Mouse (Mus musculus) gastrocnemius, adult 2 months (tissue): ENCODE results near the gene Rxylt1. TPM values are rescaled to one million over a fixed set of nuclear protein-coding genes. Genes with fewer than 3 reads are reported as not detected.

Experiments
- DNase-seq: peaks from one replicate; pipeline ENCODE4 v3.0.0; 2022
- H3K27ac ChIP-seq: fragments of 200-600 bp; 2 replicates; pipeline ENCODE4 v1.8.1; 2022; ENCODE audit warnings: mild to moderate bottlenecking
- H3K4me3 ChIP-seq: fragments of 200-600 bp; 2 replicates; pipeline ENCODE4 v1.8.1; 2022; ENCODE audit warnings: mild to moderate bottlenecking, moderate library complexity
- CTCF ChIP-seq: fragments of 200-600 bp; IDR thresholded peaks from 2 replicates; pipeline ENCODE4 v1.8.1; 2022; ENCODE audit warnings: antibody characterized with exemption, mild to moderate bottlenecking, moderate library complexity
- intact Hi-C: fragments of 180-260 bp; cut with DNase I; formaldehyde crosslinking; loops from one replicate; pipeline ENCODE4 v1.15.1; 2025
- total RNA-seq, 2 experiments: library from RNA; stranded (reverse); gene quantifications; 2 replicates each; pipeline ENCODE4 v1.2.3; 2021

Rxylt1 gene
- total RNA-seq, 2 experiments from 2014 or later: 42.1 to 45.2 TPM

DNA sequence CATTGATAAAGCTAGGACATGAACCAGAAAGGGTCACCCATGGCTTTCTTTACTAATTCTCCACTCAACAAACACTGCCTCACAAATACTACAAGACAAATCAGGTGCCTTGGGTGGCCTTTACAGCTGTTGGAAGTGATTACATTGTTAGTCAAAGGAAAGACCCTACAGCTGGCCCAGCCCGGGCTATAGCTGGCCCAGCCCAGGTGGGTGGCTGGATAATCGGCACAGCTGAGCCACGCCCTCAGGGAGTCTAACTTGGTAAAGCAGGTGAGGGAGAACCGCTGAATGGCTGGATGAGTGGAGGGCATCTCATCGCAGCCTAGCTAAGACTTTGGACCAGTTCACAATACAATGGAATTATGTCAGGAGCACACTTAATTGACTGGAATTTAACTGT is 63.9 kb downstream of the Rxylt1 start:
- no peak overlapping the region for H3K4me3 ChIP-seq
- DNase-seq: no peak
- TF ChIP-seq CTCF: no peak
- intact Hi-C loops: no loop called here
- H3K27ac ChIP-seq: no peak overlapping the region

DNA sequence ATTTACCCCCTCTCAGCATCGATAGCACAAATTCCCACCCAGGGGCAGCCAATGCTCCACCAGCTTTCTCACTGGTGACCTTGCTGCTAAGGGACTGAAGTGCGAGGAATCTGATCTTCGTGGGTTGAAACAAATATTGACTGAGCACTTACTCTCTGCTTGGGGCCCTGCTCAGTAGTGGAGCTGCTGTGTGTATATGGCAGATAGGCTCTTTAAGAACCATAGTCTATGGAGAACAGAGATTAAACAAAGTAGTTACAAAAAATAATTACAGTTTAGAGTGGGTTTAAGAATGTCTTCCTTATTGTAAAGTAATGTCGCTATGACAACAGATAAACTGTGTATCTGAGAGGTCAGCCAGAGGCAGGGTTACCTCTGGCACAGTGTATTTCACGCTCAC is 66.8 kb downstream of the Rxylt1 start:
- no peak for TF ChIP-seq CTCF
- no peak for DNase-seq
- intact Hi-C loops: no loop called here
- Histone ChIP-seq H3K4me3 (no peak overlapping the region), H3K27ac (no peak overlapping the region)

DNA sequence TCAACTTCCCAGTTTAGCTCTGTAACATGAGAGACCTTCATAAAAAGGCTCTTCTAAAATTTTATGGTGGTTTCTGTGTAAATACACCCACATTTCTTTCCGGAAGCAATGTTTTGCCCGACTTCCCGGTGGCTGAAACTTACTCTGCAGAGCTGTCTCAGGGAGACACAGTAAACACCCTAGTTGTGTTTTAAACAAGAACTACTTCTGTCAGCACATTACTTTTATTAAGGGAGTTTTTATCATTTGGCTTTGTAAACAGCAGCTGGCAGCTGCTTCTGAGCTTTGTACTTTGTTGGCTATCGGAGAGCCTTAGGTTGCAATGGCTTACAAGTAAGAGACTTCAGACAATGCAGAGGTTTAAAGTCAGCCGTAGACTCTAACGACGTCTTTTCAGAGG is 67.4 kb downstream of the Rxylt1 start:
- no peak for DNase-seq
- peak overlapping the region; percentile 61 for H3K4me3 ChIP-seq
- H3K27ac ChIP-seq: no peak overlapping the region
- TF ChIP-seq CTCF: no peak
- intact Hi-C loops: loop anchor here (10.0 kb wide), 1 partner anchor 55 kb away; no protein-coding TSS in a partner anchor

Other genes with a start within 250 kb of the Rxylt1 start
- under 1 TPM; 0.38 to 0.89 TPM for gene Srgap1, start 50.1 kb downstream of the Rxylt1 start, total RNA-seq